Mouse (Mus musculus): Measurements from ENCODE around the gene Mterf4. TPM values are rescaled to one million over a fixed set of nuclear protein-coding genes. Genes with fewer than 3 reads are reported as not detected.

Gene Mterf4
- total and polyA plus RNA-seq, 3 experiments: 33.9 to 34.6 TPM; not detected in 1

GRCm38 (mm10) chr1:93305581-93306337, at the start of gene Mterf4 (continued):
- TF ChIP-seq CHD1 (IDR thresholded peaks at IDR 0.05; ENCODE audit: low read depth, low read length): no peak
- peak; percentile 62; the same call in 1 of the 2 replicates for TF ChIP-seq RCOR1 (IDR thresholded peaks at IDR 0.05; ENCODE audit: low read depth, low read length)
- TF ChIP-seq CTCF (IDR thresholded peaks at IDR 0.05 in 2 of 3, conservative IDR thresholded peaks at IDR 0.05 in 1 of 3; ENCODE audit: control insufficient read depth in 1 of 3, insufficient read depth in 1 of 3, low read depth in 2 of 3, low read length in 3 of 3, poor library complexity in 1 of 3, severe bottlenecking in 1 of 3): no peak
- peak; percentile 82; the same call in 1 of the 2 replicates for TF ChIP-seq MAZ (IDR thresholded peaks at IDR 0.05; ENCODE audit: low read depth, low read length)
- 0 out of 2 replicates have a peak, but pooled peaks have one; percentile 56 for TF ChIP-seq ZKSCAN1 (IDR thresholded peaks at IDR 0.05; ENCODE audit: low read depth, low read length)

GRCm38 (mm10) chr1:93352724-93353123, 47.0 kb upstream of the Mterf4 start:
- no peaks in the 10 kb centered on the region for H3K79me2 ChIP-seq (ENCODE audit: control insufficient read depth, insufficient read depth, low read length, poor library complexity)
- DNase-seq (ENCODE audit: low read depth, low spot score): no peak
- no peak for TF ChIP-seq USF2 (IDR thresholded peaks at IDR 0.05; ENCODE audit: borderline replicate concordance in 1 of 2, insufficient read depth in 1 of 2, low read depth in 1 of 2, low read length in 2 of 2)
- no peak for TF ChIP-seq ELF1 (IDR thresholded peaks at IDR 0.05; ENCODE audit: low read depth, low read length)
- no peak for TF ChIP-seq NRF1 (IDR thresholded peaks at IDR 0.05; ENCODE audit: insufficient read depth, low read depth, low read length, poor library complexity, severe bottlenecking)
- TF ChIP-seq JUND (IDR thresholded peaks at IDR 0.05; ENCODE audit: low read depth, low read length): no peak
- no peak for TF ChIP-seq TBP (IDR thresholded peaks at IDR 0.05; ENCODE audit: low read depth, low read length)
- TF ChIP-seq TCF12 (IDR thresholded peaks at IDR 0.05; ENCODE audit: low read depth, low read length): no peak
- TF ChIP-seq KAT2A (conservative IDR thresholded peaks at IDR 0.05; ENCODE audit: low read depth, low read length): no peak
- TF ChIP-seq MXI1 (IDR thresholded peaks at IDR 0.05; ENCODE audit: low read depth, low read length): no peak
- TF ChIP-seq MAX (IDR thresholded peaks at IDR 0.05; ENCODE audit: low read length): no peak
- no peak for TF ChIP-seq GABPA (IDR thresholded peaks at IDR 0.05; ENCODE audit: low read depth, low read length)
- no peak for TF ChIP-seq MEF2A (IDR thresholded peaks at IDR 0.05; ENCODE audit: extremely low read depth, insufficient replicate concordance, low read depth, low read length, poor library complexity, severe bottlenecking)
- no peak for TF ChIP-seq RAD21 (IDR thresholded peaks at IDR 0.05; ENCODE audit: low read depth, low read length)
- no peak for TF ChIP-seq USF1 (IDR thresholded peaks at IDR 0.05; ENCODE audit: low read depth, low read length)
- no peak for TF ChIP-seq ZMIZ1 (IDR thresholded peaks at IDR 0.05; ENCODE audit: low read depth, low read length)
- no peak for TF ChIP-seq SMC3 (IDR thresholded peaks at IDR 0.05; ENCODE audit: low read depth, low read length)
- no peak for TF ChIP-seq ZKSCAN1 (IDR thresholded peaks at IDR 0.05; ENCODE audit: low read depth, low read length)
- no peak for TF ChIP-seq NELFE (IDR thresholded peaks at IDR 0.05; ENCODE audit: low read depth, low read length)
- no peak for TF ChIP-seq EP300 (IDR thresholded peaks at IDR 0.05; ENCODE audit: low read depth in 1 of 2, low read length in 2 of 2)

More at GRCm38 (mm10) chr1:93352724-93353123, 47.0 kb upstream of the Mterf4 start:
- no peak overlapping the region for H3K4me3 ChIP-seq (ENCODE audit: control insufficient read depth in 1 of 2, insufficient read depth in 1 of 2, low read depth in 2 of 2, low read length in 2 of 2)
- H3K9ac ChIP-seq (ENCODE audit: control insufficient read depth, low read depth, low read length, poor library complexity, severe bottlenecking): no peak overlapping the region
- peaks cover 0 to 39% of the 10 kb centered on the region in 2 experiments; a peak in 2 of 4 replicates for H3K36me3 ChIP-seq (ENCODE audit: control insufficient read depth in 1 of 2, insufficient read depth in 2 of 2, low read length in 2 of 2)
- no peak overlapping the region for H3K27ac ChIP-seq (ENCODE audit: control insufficient read depth, low read depth, low read length)
- H3K9me3 ChIP-seq (replicated peaks; ENCODE audit: insufficient read depth, low read length): no peaks in the 10 kb centered on the region
- H3K27me3 ChIP-seq (ENCODE audit: control insufficient read depth in 1 of 2, insufficient read depth in 2 of 2, low read length in 2 of 2): no peaks in the 10 kb centered on the region
- no peaks in the 10 kb centered on the region for H3K4me1 ChIP-seq (ENCODE audit: control insufficient read depth in 1 of 2, insufficient read depth in 2 of 2, low read length in 2 of 2)
